27 mouse cellular contexts compared by ENCODE assay signal in the genomic region with DNA sequence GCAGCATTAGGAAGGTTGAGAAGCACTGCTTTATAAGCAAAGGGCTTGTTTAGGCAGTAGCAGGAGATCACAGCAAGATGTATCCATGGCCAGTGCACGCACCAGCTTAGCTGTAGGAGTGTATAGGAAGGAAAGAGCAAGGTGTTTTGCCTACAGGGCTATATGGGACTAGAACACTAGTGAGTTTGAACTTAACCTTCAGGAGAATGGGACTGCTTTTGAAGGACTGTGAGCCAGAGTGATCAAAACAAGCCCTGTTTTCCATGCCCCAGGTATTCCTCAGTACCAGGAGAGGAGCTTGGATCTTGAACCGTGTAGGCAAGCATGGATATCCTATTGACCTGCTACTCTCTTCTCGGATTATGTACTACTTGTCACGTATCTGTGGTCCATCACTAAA. TPM values are rescaled to one million over a fixed set of nuclear protein-coding genes. Genes with fewer than 3 reads are reported as not detected.
DNase-seq lines count a peak whose midpoint lies in the region; ATAC-seq and TF ChIP-seq lines count a peak whose summit lies in the region.
"Had no signal": no experiment of that assay in that cellular context is flagged by ENCODE, and none has a peak within 500 bp of the region (broad histone marks: within the 10 kb centered on the region; RNA-seq: fewer than 3 reads in every experiment).

No protein-coding gene starts in this region.

- H3K27me3 ChIP-seq in heart, embryonic 12.5 days (replicated peaks): no peaks in the 10 kb centered on the region
- no peaks in the 10 kb centered on the region for H3K27me3 ChIP-seq in liver, adult 2 months (ENCODE audit: control insufficient read depth, insufficient read depth, low read length)
- H3K27me3 ChIP-seq in liver, embryonic 11.5 days (replicated peaks; ENCODE audit: control insufficient read depth, insufficient read depth, low read length): no peaks in the 10 kb centered on the region
- H3K27me3 ChIP-seq in stomach, postnatal 0 days (ENCODE audit: control insufficient read depth, insufficient read depth, low read length): no peaks in the 10 kb centered on the region
- H3K27me3 ChIP-seq: CH12.LX, Patski had no signal

- no peak overlapping the region for H3K4me3 ChIP-seq in heart, embryonic 12.5 days
- no peak overlapping the region for H3K4me3 ChIP-seq in liver, adult 2 months (ENCODE audit: insufficient read depth, low read depth, low read length)
- no peak overlapping the region for H3K4me3 ChIP-seq in liver, embryonic 11.5 days (ENCODE audit: low read depth, low read length)
- no peak overlapping the region for H3K4me3 ChIP-seq in stomach, postnatal 0 days (ENCODE audit: low read depth, low read length)
- no peak overlapping the region for H3K4me3 ChIP-seq in gastrocnemius, adult 2 months

- no peaks in the 10 kb centered on the region for H3K79me2 ChIP-seq in liver, adult 2 months (ENCODE audit: control insufficient read depth, insufficient read depth, low read length)

- peak; percentile 56 for DNase-seq in heart, adult 11 months
- DNase-seq in liver, adult 2 months (ENCODE audit: extremely low read depth, low read depth, low spot score): peak; percentile 54
- DNase-seq in liver, embryonic 11.5 days (ENCODE audit: low spot score): no peak
- DNase-seq in stomach, postnatal 0 days (ENCODE audit: low spot score): no peak
- DNase-seq in gastrocnemius, adult 2 months: no peak
- DNase-seq: adrenal gland, adult 2 months; adrenal gland, adult 8-10 months; adrenal gland, postnatal 10 days; adrenal gland, postnatal 14 days; adrenal gland, postnatal 25 days; adrenal gland, postnatal 36 days; B cell, adult 2 months; cerebellum, adult 11 months; cerebellum, adult 11-12 months; cerebellum, adult 18-20 months had no signal

- no peaks in the 10 kb centered on the region for H3K36me3 ChIP-seq in heart, embryonic 12.5 days
- H3K36me3 ChIP-seq in liver, adult 2 months (ENCODE audit: control insufficient read depth, insufficient read depth, low read length): peaks cover 83% of the 10 kb centered on the region
- no peaks in the 10 kb centered on the region for H3K36me3 ChIP-seq in liver, embryonic 11.5 days (ENCODE audit: control insufficient read depth, insufficient read depth, low read length)
- H3K36me3 ChIP-seq in stomach, postnatal 0 days (ENCODE audit: control insufficient read depth, insufficient read depth, low read length): no peaks in the 10 kb centered on the region
- H3K36me3 ChIP-seq: G1E had no signal

- H3K9ac ChIP-seq in heart, embryonic 12.5 days: no peak overlapping the region
- 0 out of 2 replicates have a peak overlapping the region, but pooled peaks have one; percentile 6 for H3K9ac ChIP-seq in liver, adult 2 months (ENCODE audit: low read depth, low read length)
- H3K9ac ChIP-seq in liver, embryonic 11.5 days (ENCODE audit: low read depth, low read length): no peak overlapping the region
- H3K9ac ChIP-seq in stomach, postnatal 0 days (ENCODE audit: low read length): no peak overlapping the region

- H3K27ac ChIP-seq in heart, embryonic 12.5 days (ENCODE audit: poor library complexity, severe bottlenecking): no peak overlapping the region
- peak overlapping the region; percentile 38; the same call in 1 of the 2 replicates for H3K27ac ChIP-seq in liver, adult 2 months (replicated peaks; ENCODE audit: insufficient read depth, low read depth, low read length)
- no peak overlapping the region for H3K27ac ChIP-seq in liver, embryonic 11.5 days (ENCODE audit: low read depth, low read length)
- 0 out of 2 replicates have a peak overlapping the region, but pooled peaks have one; percentile 8 for H3K27ac ChIP-seq in stomach, postnatal 0 days (replicated peaks)
- H3K27ac ChIP-seq in gastrocnemius, adult 2 months: no peak overlapping the region

- H3K9me3 ChIP-seq in heart, embryonic 12.5 days (replicated peaks): no peaks in the 10 kb centered on the region
- no peaks in the 10 kb centered on the region for H3K9me3 ChIP-seq in liver, embryonic 11.5 days (ENCODE audit: control insufficient read depth, low read length)
- no peaks in the 10 kb centered on the region for H3K9me3 ChIP-seq in stomach, postnatal 0 days (ENCODE audit: control insufficient read depth, low read length)
- H3K9me3 ChIP-seq: G1E had no signal

- TF ChIP-seq POLR2A in liver, adult 2 months (IDR thresholded peaks at IDR 0.05; ENCODE audit: extremely low read depth, insufficient read depth, low read length): no peak

- TF ChIP-seq EP300 in stomach, postnatal 0 days (optimal IDR thresholded peaks at IDR 0.05): no peak

- peaks cover 2% of the 10 kb centered on the region; the same call in 1 of the 2 replicates for H3K4me1 ChIP-seq in heart, embryonic 12.5 days (replicated peaks)
- H3K4me1 ChIP-seq in liver, adult 2 months (ENCODE audit: control insufficient read depth, insufficient read depth, low read length): peaks cover 17% of the 10 kb centered on the region
- no peaks in the 10 kb centered on the region for H3K4me1 ChIP-seq in liver, embryonic 11.5 days (replicated peaks; ENCODE audit: control insufficient read depth, insufficient read depth, low read length)
- H3K4me1 ChIP-seq in stomach, postnatal 0 days (replicated peaks; ENCODE audit: control insufficient read depth, insufficient read depth): no peaks in the 10 kb centered on the region

- no peak overlapping the region for H3K4me2 ChIP-seq in heart, embryonic 12.5 days
- no peak overlapping the region for H3K4me2 ChIP-seq in liver, embryonic 11.5 days
- H3K4me2 ChIP-seq in stomach, postnatal 0 days (replicated peaks; ENCODE audit: low read depth): no peak overlapping the region

- intact Hi-C loops in gastrocnemius, adult 2 months (cut with DNase I): no loop called here

- TF ChIP-seq CTCF in liver, adult 2 months (IDR thresholded peaks at IDR 0.05; ENCODE audit: low read depth, low read length): no peak
- TF ChIP-seq CTCF in stomach, postnatal 0 days (IDR thresholded peaks at IDR 0.05; ENCODE audit: low read depth): no peak
- TF ChIP-seq CTCF in gastrocnemius, adult 2 months (IDR thresholded peaks at IDR 0.05): no peak

- no peak for ATAC-seq in heart, embryonic 12.5 days (ENCODE audit: insufficient number of reproducible peaks, low FRiP score)
- no peak for ATAC-seq in liver, embryonic 11.5 days (replicated peaks; ENCODE audit: low FRiP score)
- ATAC-seq in stomach, postnatal 0 days (ENCODE audit: low FRiP score, low TSS enrichment): 0 out of 2 replicates have a peak, but pooled peaks have one; percentile 18
- ATAC-seq: activated CD4-positive, CD25-positive, alpha-beta regulatory T cell, adult 4 months; CD4-positive, CD25-positive, alpha-beta regulatory T cell, adult 4 months; Patski had no signal

- WGBS in heart, embryonic 12.5 days: 87% methylated on average over 4 of the region's 4 CpGs
- WGBS in liver, adult 2 months: 55% methylated on average over 4 of the region's 4 CpGs
- WGBS in liver, embryonic 11.5 days: 87% methylated on average over 4 of the region's 4 CpGs
- WGBS in stomach, postnatal 0 days: 88% methylated on average over 4 of the region's 4 CpGs

RNA-seq across cellular contexts. Expression of a gene that starts 12.8 kb away (rescaled TPM):
- 3.3 and 3.5 TPM in 2 replicates for polyA plus RNA-seq in heart, embryonic 12.5 days (2016; fragmentation: Nextera tagmentation; extraction: Ambion mirVana)
- 352 and 363 TPM in 2 replicates for total RNA-seq in liver, adult 2 months (2014; rRNA removed)
- polyA plus RNA-seq in liver, adult 2 months (2012; rRNA removed): 145 and 230 TPM in 2 replicates
- polyA plus RNA-seq in liver, embryonic 11.5 days (2014; fragmentation: Nextera tagmentation; extraction: Ambion mirVana): 4.1 and 4.4 TPM in 2 replicates
- 26.4 and 31.8 TPM in 2 replicates for polyA plus RNA-seq in stomach, postnatal 0 days (2015; fragmentation: Nextera tagmentation; extraction: Ambion mirVana)
- 1 to 10 TPM; 6.5 to 7.3 TPM for total RNA-seq in gastrocnemius, adult 2 months (2021)

RNA-seq across cellular contexts. Expression of a gene that starts 16.6 kb away (rescaled TPM):
- polyA plus RNA-seq in heart, embryonic 12.5 days (2016; fragmentation: Nextera tagmentation; extraction: Ambion mirVana): 24.6 and 25.1 TPM in 2 replicates
- 0.81 and 0.83 TPM in 2 replicates for total RNA-seq in liver, adult 2 months (2014; rRNA removed)
- 1.5 TPM in 2 replicates for polyA plus RNA-seq in liver, adult 2 months (2012; rRNA removed)
- polyA plus RNA-seq in liver, embryonic 11.5 days (2014; fragmentation: Nextera tagmentation; extraction: Ambion mirVana): 4.5 and 5.4 TPM in 2 replicates
- polyA plus RNA-seq in stomach, postnatal 0 days (2015; fragmentation: Nextera tagmentation; extraction: Ambion mirVana): 4.8 and 5.6 TPM in 2 replicates
- 100 to 1,000 TPM; 137 to 243 TPM for total RNA-seq in gastrocnemius, adult 2 months (2021)

RNA-seq across cellular contexts. Expression of a gene that starts 31.4 kb away (rescaled TPM):
- 19.0 and 19.7 TPM in 2 replicates for polyA plus RNA-seq in heart, embryonic 12.5 days (2016; fragmentation: Nextera tagmentation; extraction: Ambion mirVana)
- total RNA-seq in liver, adult 2 months (2014; rRNA removed): 7.3 and 7.7 TPM in 2 replicates
- polyA plus RNA-seq in liver, adult 2 months (2012; rRNA removed): 2.3 and 2.4 TPM in 2 replicates
- 26.8 and 27.2 TPM in 2 replicates for polyA plus RNA-seq in liver, embryonic 11.5 days (2014; fragmentation: Nextera tagmentation; extraction: Ambion mirVana)
- polyA plus RNA-seq in stomach, postnatal 0 days (2015; fragmentation: Nextera tagmentation; extraction: Ambion mirVana): 8.9 and 9.7 TPM in 2 replicates
- total RNA-seq in gastrocnemius, adult 2 months (2021): 10 to 100 TPM; 10.6 to 11.5 TPM

RNA-seq across cellular contexts. Expression of a gene that starts 33.1 kb away (rescaled TPM):
- not detected in 2 replicates for polyA plus RNA-seq in heart, embryonic 12.5 days (2016; fragmentation: Nextera tagmentation; extraction: Ambion mirVana)
- total RNA-seq in liver, adult 2 months (2014; rRNA removed): not detected in 2 replicates
- polyA plus RNA-seq in liver, adult 2 months (2012; rRNA removed): not detected in 2 replicates
- polyA plus RNA-seq in liver, embryonic 11.5 days (2014; fragmentation: Nextera tagmentation; extraction: Ambion mirVana): not detected in 2 replicates
- not detected in 2 replicates for polyA plus RNA-seq in stomach, postnatal 0 days (2015; fragmentation: Nextera tagmentation; extraction: Ambion mirVana)
- total RNA-seq in gastrocnemius, adult 2 months (2021): not detected
- total RNA-seq: adrenal gland, adult 18-20 months; adrenal gland, adult 2 months; adrenal gland, adult 8-10 months; adrenal gland, postnatal 10 days; adrenal gland, postnatal 14 days; adrenal gland, postnatal 25 days; adrenal gland, postnatal 36 days; adrenal gland, postnatal 4 days; CH12.LX; ES-E14; G1E; MEL had no signal
- polyA plus RNA-seq: activated CD4-positive, CD25-positive, alpha-beta regulatory T cell, adult 4 months; adrenal gland, adult 2 months; brain, embryonic 14.5 days; C2C12; CD4-positive, CD25-positive, alpha-beta regulatory T cell, adult 4 months; G1E; Patski had no signal

Comparison
In these comparisons a context has a peak if more than half of its experiments do, and no peak if none do; other contexts are left out.
1. DNase-seq: peak in heart, adult 11 months (single experiment) and liver, adult 2 months (single experiment); none in liver, embryonic 11.5 days (single experiment), stomach, postnatal 0 days (single experiment) and gastrocnemius, adult 2 months (single experiment).
2. H3K27ac ChIP-seq: peak in liver, adult 2 months (single experiment) and stomach, postnatal 0 days (single experiment); none in heart, embryonic 12.5 days (single experiment), liver, embryonic 11.5 days (single experiment) and gastrocnemius, adult 2 months (single experiment).